Mouse (Mus musculus): ENCODE measurements at regions not wholly inside any gene's neighbourhood (a gene's known extent, or its start where the extent isn't known, plus 50 kb on each side); places are given as distances from the start of the nearest gene placed in this dataset.

DNA sequence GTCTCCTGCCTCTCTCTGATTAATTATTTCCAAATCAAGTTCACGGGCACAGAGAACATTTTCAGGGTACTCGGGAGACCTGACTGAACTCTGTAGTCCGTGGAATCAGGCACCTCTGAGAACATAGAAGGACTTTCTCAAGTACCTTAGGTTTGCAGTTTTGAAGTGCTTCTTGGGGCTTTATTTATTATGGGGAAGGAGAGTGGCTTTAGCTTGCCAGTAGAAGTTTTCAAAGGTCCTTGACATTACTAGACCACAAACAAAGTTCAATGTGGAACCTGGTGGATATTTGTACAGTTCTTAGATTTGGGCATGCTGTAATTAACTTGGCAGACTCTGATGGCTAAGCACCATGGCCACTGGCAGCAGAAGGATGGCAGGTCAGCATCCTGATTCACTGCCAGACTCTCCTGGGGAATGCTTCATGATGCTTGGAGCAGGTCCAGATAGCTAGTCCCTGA lies 853.5 kb downstream of the Adgrl2 start:
- TF ChIP-seq POLR2A (IDR thresholded peaks at IDR 0.05; ENCODE audit: borderline replicate concordance, extremely low read depth, insufficient read depth, insufficient read length, poor library complexity, severe bottlenecking) = no peak
- TF ChIP-seq CTCF (IDR thresholded peaks at IDR 0.05; ENCODE audit: borderline replicate concordance, extremely low read depth, insufficient read depth, insufficient read length) = no peak
